ENCODE assay signal across 8 mouse cellular contexts in genomic region chr17:24839842-24840241, GRCm38 (mm10). TPM values are rescaled to one million over a fixed set of nuclear protein-coding genes. Genes with fewer than 3 reads are reported as not detected.
A peak's percentile ranks its signal among the peaks of the same experiment; 100 is the strongest.
DNase-seq lines count a peak whose midpoint lies in the region; ATAC-seq lines count a peak whose summit lies in the region.

TSS of gene Hagh (plus strand) at chr17:24840143.

- no peak for ATAC-seq in hindbrain, embryonic 14.5 days (ENCODE audit: low FRiP score)
- ATAC-seq in liver, embryonic 16.5 days (ENCODE audit: low read depth), result no peak

- 73% methylated on average over 8 of the region's 8 CpGs for WGBS in hindbrain, embryonic 14.5 days
- WGBS in liver, embryonic 16.5 days (ENCODE audit: insufficient replicate concordance), result 55% methylated on average over 8 of the region's 8 CpGs

- no peak within 1 kb of the TSS for H3K4me2 ChIP-seq in hindbrain, embryonic 14.5 days (replicated peaks)
- H3K4me2 ChIP-seq in liver, embryonic 16.5 days (ENCODE audit: low read depth, low read length), result no peak within 1 kb of the TSS

- no peak within 1 kb of the TSS for H3K9ac ChIP-seq in hindbrain, embryonic 14.5 days
- H3K9ac ChIP-seq in liver, embryonic 16.5 days (ENCODE audit: low read depth, low read length), result no peak within 1 kb of the TSS

- H3K4me3 ChIP-seq in hindbrain, embryonic 14.5 days (replicated peaks; ENCODE audit: low read length), result no peak within 1 kb of the TSS
- H3K4me3 ChIP-seq in liver, embryonic 16.5 days (ENCODE audit: low read depth, low read length), result no peak within 1 kb of the TSS

- no peaks in the 10 kb centered on the region for H3K36me3 ChIP-seq in hindbrain, embryonic 14.5 days (replicated peaks; ENCODE audit: control insufficient read depth, insufficient read depth)
- no peaks in the 10 kb centered on the region for H3K36me3 ChIP-seq in liver, embryonic 16.5 days (ENCODE audit: control insufficient read depth, insufficient read depth)

- no peaks in the 10 kb centered on the region for H3K9me3 ChIP-seq in hindbrain, embryonic 14.5 days (ENCODE audit: control insufficient read depth, low read length)
- no peaks in the 10 kb centered on the region for H3K9me3 ChIP-seq in liver, embryonic 16.5 days (replicated peaks; ENCODE audit: control insufficient read depth, low read length)

- no peaks in the 10 kb centered on the region for H3K4me1 ChIP-seq in hindbrain, embryonic 14.5 days (replicated peaks; ENCODE audit: control insufficient read depth, insufficient read depth, low read length)
- no peaks in the 10 kb centered on the region; the same call in 1 of the 2 replicates for H3K4me1 ChIP-seq in liver, embryonic 16.5 days (ENCODE audit: control insufficient read depth, low read depth, low read length)

- DNase-seq in heart, adult 11 months, result peak; percentile 45
- no peak for DNase-seq in heart, adult 9 months (ENCODE audit: low spot score in 2 of 2)
- DNase-seq in adrenal gland, adult 8-10 months, result no peak
- no peak for DNase-seq in gastrocnemius, adult 18-20 months (ENCODE audit: low spot score)
- DNase-seq in hindbrain, embryonic 14.5 days (ENCODE audit: low spot score), result no peak
- DNase-seq in Muller cell, postnatal 12 days (ENCODE audit: inconsistent ontology term), result no peak
- DNase-seq in spleen, postnatal 36 days (ENCODE audit: low spot score in 2 of 2), result no peak

- H3K27me3 ChIP-seq in hindbrain, embryonic 14.5 days (ENCODE audit: control insufficient read depth, insufficient read depth, low read length), result peaks cover 5% of the 10 kb centered on the region
- H3K27me3 ChIP-seq in liver, embryonic 16.5 days (ENCODE audit: control insufficient read depth, insufficient read depth, low read depth, low read length), result peaks cover 6% of the 10 kb centered on the region; the same call in 1 of the 2 replicates

- H3K27ac ChIP-seq in hindbrain, embryonic 14.5 days, result no peak within 1 kb of the TSS
- H3K27ac ChIP-seq in liver, embryonic 16.5 days (ENCODE audit: low read length), result no peak within 1 kb of the TSS

RNA-seq across cellular contexts. Expression of gene Hagh, which starts in this region (rescaled TPM):
- 10 to 100 TPM; 81.9 to 99.1 (median 92.7) TPM for total RNA-seq in adrenal gland, adult 8-10 months (2022)
- 10 to 100 TPM; 67.9 to 72.7 TPM for total RNA-seq in gastrocnemius, adult 18-20 months (2021)
- 71.5 and 73.0 TPM in 2 replicates for polyA plus RNA-seq in hindbrain, embryonic 14.5 days (2014; fragmentation: Nextera tagmentation; extraction: Ambion mirVana)
- polyA plus RNA-seq in liver, embryonic 16.5 days (2015; fragmentation: Nextera tagmentation; extraction: Ambion mirVana), result 124 and 125 TPM in 2 replicates
